Mouse (Mus musculus) adrenal gland, adult 8-10 months (tissue): ENCODE data around the gene Atxn1. TPM values are rescaled to one million over a fixed set of nuclear protein-coding genes. Genes with fewer than 3 reads are reported as not detected.

Source experiments
- DNase-seq: peaks from one replicate; pipeline ENCODE4 v3.0.0; 2022
- total RNA-seq, 4 experiments: library from RNA; stranded (reverse); gene quantifications; 2 replicates each; pipeline ENCODE4 v1.2.4; 2022

Atxn1 gene
- total RNA-seq, 4 experiments from 2014 or later = 32.0 to 59.9 (median 48.1) TPM

DNA sequence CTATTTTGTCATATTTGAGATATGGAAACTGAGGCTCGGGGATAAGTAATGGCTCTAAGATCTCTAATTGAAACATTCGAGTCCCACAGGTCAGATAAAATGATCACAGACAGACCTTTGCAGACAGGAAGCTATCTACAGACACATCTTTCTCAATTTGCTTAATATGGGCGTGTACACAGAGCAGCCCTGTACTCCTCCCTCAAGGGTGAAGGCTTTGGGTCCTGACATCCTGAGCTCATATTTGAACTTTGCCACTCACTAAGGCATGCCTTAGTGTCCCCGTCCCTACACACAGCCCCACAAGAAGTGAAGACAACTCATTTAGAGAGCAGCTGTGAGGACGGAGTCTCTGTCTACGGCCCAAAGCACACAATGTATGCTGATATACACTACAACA, 70.6 kb downstream of the Atxn1 start:
- no peak for DNase-seq

DNA sequence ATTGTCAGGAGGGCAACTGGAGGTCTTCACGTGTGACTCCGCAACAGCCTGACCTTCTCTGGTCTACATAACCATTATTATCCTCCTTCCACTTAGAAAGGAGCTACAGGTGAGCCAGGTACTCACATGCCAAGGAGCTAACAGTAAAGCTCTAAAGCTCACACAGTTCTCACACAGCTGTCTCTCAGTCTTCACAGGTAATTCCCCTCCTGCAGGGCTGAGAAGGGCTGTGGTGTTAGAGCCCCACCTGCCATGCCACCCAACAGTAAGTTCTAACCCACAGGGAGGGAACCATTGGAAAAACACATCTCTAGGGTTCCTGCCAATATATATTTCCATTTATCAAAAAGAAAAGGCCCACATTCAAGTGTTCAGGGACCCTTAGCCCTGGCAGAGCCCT, 73.7 kb downstream of the Atxn1 start:
- DNase-seq = no peak

DNA sequence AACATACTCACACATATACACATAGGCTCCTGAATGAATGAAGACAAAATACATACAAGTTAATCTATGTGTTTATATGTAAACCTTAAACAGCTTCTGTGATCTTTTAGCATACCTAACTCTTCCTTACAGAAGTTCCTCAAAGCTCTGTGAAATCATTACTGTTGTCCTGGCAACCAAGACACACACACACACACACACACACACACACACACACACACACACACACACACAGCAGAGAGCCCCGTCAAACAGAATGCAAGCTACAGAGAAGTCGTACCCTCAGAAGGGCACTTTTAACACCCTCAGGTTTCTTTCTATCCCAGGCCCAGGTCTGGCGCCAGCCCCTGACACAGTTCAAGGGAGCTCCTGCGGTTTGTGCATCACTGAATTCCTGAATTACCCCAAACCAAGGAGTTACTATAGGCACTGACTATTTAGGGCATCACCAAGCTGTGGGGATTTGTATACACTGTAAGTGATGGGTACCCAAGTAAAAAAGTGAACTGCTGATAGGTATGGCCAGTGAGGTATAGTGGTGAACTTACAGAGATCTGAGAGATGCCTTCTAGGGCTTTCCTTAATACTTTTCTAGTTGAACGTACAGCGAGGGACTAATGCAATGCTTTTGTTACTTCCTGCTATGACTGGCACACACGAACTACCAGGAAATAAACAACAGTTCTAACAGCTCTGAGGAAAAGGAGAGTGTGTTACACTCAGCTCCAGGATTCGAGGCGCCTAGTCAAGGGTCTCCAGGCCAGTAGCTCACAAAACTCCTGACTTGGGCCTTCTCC, 75.7 kb downstream of the Atxn1 start:
- no peak for DNase-seq

DNA sequence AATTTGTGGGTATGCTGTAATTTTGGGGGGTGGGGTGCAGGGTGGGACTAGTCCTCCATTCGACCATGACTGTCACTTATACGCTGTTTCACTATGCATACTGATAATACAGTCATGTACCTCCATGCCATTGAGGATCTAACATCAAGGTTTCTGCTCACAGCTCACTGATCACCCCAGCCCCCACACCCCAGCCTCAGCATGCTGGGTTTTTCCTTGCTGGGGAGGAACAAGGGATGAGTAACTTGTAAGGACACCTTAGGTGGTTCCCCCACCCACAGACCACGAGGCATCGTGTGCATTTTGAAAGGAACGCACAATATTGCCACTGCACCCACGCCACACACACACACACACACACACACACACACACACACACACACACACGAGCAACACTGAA, 79.9 kb downstream of the Atxn1 start:
- DNase-seq = no peak

DNA sequence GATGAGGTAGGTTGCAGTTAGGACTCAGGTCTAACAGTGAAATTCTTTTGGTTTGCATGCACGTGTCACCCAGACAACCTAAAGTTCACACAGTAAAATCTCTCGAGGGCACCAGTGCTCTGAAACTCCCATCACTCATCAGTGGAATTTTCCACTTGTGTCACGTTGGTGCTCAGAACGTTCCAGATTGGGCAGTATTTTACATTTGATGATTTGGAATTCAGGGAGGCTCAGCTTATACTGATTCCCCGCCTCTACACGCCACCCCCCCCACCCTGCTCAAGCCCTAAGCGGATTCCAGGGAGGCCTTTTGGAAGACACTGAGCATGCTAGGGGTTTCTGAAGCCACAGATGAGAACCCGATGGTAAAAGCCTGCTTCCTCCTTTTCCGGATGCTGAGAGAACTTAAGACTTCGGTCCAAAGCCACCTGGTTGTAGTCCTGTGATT, 81.0 kb downstream of the Atxn1 start:
- no peak for DNase-seq

DNA sequence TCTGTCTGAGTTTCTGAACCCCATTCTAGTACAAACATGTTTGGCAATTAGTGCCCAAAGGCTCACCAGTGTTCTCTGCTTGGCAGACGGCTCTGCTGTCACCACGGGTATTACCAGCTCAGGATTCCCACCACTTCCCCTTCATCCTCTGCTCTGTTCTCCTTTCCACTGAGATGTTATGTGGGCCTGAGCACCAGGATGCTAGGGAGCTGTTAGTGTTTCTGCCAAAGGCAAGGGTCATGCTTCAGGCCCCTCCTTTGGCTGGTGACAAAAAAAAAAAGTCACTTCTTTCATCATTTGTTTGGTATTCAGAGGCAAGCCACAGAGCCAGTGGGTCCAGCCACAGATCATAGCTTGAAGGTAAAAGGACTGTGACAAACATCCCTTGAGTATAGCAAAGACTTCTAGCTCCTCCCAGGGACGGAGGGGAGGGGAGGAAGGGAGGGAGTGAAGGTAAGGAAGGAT, 81.8 kb downstream of the Atxn1 start:
- DNase-seq = no peak

DNA sequence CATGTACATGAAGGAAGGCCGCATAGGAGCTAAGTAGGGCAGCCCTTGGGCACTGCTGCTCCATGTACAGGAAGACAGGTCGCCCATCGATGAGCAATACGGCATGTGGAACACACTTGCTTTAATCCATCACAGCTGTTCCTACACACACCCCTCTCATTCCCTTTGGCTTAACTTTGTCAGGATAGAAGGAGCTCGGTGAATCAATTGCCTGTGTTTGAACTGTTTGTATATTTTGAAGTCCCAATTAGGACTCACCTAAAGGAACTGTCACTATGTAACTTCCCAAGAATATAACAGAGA, 84.3 kb downstream of the Atxn1 start:
- no peak for DNase-seq

DNA sequence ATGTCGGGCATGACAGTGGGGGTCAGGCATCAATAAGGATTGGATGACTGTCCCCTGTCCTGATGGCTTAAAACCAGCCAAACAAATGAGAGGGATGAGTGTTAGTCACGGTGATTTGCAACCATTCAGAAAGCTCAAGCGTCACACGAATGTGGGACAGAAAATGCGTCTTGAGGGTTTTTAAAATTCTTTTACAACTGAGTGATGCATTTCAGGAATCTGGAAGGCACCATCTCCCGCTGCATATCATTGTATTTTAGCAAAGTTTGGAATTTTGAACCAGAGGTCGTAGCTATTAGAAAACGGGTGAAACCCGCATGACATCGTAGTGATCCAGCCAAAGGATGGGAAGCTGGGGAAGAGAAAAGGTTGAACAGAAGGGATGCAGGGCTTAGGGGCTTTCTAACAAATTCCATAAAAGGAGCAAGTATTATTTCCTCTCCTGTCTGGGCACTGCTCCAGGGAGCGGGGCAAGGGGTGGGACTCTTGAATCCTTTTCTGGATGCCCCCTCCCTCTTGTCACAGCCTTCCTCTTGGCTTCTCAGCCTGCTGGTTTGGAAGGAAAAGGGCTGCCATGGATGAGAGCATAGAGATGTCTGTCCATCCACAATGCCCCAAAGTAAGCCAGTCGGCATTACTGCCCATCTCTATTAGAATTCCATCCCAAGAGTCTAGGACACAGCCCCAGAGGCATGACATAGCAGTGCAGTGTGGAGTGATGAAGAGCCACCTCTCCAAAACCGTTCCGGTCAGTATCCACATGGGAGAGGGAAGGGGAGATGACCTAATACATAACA, 84.9 kb downstream of the Atxn1 start:
- DNase-seq = no peak

DNA sequence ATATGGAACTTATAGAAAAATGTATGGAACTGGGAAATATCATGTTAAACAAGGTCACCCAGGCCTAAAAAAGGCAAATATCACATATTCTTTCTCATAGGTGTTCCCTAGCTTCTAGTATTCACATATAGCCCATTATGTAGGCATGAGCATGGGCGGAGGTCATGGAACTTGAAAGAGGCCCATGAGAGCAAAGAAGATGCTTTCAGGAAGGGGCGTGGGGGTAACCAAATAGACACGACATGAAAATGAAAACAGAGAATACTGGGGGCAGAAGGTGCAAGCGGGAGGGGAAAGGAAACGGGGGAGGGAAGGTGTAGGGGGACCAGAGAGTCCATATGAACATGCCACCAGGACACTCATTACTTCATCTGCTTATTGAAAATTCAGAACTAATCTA, 87.9 kb downstream of the Atxn1 start:
- DNase-seq = no peak

DNA sequence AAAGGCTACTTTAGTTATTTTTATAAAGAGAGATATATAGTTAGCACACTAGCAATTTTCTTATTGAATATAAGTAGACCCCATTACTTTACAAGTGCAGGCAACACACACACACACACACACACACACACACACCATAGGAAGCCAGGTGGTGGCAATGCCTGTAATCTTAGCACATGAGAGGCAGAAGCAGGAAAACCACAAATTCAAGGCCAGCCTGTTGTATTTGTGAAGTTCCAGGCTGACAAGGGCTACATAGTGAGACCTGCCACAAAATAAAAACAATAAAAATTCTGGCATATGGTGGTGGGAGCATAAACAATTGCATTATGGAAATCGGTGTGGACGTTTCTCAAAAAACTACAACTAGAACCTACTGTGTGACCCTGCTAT, 88.4 kb downstream of the Atxn1 start:
- DNase-seq = no peak

DNA sequence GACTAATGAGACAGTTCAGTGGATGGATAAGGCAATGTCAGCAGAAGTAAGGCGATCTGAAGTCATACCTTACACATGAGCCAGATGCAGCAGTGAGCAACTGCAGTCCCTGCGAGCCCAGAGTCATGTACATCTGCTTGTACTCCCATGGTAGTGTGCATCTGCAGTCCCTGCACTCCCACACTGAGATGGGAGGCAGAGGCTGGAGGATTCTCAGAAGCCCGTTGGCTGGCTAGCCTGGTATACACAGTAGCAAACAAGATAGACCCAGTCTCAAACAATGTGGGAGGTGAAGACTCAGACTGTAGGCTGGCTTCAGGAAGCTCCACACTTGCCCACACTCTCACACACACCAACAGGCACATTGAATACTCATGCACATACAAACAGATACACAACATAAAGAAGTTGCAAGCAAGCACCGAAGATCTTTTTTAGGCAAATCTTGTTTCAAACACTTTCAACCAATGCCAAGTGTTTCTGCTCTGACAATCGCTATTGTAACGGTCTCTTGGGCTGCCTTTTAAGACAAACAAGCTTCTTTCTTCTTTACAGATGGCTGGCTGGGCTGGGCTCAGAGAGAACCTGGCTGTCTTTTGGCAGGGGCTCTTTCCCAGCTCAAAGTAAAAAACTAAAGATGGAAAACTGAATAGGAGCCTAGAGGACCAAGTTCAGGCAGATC, 89.0 kb downstream of the Atxn1 start:
- DNase-seq = no peak

DNA sequence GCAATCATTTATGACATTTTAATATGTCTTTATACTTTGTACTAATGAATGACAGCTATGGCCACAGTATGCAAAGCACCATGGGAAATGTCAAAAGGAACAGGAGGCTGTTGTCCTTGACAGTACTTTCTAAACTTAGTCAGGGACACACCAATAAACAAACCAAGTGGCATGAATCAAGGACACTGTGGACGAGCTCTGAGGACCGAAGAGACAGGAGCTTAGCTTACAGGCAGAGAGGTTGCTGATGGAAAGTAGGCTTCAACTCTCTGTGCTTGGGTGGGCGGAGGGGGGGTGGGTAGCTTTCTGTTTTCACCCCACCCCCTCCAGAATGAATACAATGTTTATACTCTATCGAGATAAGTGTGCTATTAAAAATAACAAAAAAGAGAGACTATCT, 90.6 kb downstream of the Atxn1 start:
- DNase-seq = peak; percentile 43

DNA sequence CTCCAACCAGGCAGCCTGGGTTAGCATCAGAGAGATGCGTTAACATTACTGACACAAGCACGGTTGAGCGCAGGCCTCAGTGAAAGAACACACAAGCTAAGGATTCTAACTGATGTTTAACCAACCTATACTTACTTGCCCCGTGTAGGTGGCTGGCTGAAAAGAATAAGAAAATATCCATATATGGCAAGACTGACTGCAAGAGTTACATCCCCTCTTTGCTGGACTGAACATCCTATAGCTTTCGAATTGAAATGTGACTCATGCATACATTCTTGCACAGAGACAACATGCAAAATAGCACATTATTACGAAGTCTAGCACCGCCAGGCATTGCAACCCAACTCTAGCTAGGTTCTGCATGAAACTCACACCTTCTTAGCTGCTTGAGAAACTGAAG, 91.8 kb downstream of the Atxn1 start:
- no peak for DNase-seq

DNA sequence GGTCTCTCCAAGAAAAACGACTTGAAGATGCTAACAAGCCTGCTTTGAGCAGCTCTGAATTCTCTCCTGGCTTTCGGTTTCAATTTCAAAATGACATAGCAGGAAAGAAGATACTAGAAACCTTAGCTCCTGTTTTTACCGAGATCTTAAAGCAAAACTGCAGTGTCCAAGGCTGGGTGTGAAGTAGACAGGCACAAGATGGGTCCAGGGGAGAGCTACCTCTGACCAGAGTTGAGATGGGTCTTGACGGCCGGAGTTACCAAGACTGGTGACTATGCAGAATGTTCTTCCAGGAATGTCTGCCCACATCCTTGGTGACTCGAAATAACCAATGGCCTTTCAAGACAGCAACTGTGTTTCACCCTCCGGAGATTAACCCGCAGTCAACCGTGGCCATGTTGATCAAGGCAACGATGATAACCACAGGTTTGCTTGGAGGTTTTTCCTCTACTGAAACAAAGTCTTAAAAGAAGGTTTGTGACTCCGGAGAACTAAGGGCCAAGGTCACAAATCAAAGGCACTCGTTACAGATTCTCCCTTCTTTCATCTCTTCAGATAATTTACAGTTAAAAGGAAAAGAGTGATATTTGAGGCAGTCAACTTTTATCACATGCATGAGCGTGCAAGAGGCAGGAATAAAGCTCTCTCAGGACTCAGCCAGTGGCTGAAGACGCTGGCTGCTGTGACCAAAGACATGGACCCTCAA, 92.6 kb downstream of the Atxn1 start:
- DNase-seq = peak; percentile 65

DNA sequence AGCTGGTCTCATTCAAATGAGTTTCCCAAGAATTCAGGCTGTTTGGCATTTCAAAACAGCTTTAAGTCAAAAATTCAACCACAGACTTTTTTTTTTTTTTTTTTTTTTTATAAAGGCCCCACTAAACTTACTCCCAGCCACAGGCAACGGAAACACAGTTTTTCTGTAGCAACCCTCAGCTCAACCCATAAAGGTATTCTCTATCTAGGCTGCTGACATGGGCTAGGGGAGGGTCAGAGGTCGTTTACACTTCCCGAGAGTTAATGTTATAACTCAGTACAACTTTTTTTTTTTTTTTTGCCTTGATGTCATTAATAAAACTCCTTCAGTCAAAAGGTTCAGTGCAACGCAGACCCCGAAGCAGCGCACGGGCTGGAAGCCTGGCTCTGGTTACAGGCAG, 93.3 kb downstream of the Atxn1 start:
- no peak for DNase-seq

DNA sequence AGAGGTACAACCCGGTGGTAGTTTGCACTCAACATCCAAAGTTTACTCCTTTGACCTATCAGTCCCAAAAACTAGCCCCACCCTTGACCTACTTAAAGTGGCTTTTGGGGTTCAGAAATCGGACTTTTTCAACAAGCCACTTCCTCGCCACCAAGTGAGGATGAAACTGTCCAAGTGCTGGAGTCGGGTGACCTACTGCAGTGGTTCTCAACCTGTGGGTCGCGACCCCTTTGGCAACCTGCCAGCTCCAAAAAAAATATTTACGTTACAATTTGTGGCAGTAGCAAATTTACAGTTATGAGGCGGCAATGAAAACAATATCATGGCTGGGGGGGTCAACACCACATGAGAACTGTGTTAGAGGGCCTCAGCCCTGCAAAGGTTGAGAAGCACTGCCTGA, 95.9 kb downstream of the Atxn1 start:
- DNase-seq = no peak

DNA sequence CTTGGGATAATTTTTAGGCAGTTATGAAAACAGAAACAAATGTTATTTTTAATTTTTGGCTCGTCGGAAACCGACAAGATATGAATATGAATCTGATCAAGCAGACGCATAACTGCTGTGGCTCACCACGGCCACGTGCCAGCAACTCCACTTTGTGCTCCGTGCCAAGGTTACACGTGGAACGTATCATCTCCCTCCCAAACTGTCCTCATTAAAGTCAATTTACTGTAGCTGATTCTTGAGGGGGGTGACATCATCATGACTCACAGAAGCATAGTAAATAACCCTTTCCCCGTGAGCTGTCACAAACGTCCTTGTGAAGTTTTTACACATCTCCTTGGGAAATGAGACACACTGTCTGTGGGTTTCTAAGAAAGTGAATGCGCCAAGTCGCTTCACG, 97.5 kb downstream of the Atxn1 start:
- peak; percentile 89 for DNase-seq

DNA sequence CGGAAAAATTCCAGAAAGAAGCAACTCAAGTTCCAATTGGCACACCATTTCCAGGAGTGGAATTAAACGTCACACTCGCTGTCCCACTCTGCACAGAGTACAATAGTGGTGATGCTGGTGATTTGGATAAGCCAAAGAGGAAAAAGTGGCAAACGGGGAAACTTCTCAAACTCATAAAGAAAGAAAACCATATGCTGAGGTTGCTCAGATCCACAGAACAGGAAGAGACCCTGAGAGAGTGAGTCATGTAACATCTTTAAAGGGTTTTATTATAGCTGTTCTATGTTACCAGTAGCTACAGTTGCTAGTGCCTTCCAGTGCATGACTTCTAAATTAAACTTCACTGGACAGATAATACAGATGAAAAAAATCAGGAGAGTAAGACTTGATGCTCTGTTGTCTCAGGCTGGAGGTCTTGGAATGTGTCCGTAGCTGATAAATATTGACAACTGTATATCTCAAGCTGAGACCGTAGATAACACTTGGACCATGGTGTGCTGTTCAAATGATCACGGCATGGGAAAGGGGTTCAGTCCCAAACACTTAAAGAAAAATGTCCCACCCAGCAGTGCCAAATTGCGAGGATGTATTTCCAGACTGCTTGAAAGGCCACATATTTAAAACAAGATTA, 98.1 kb downstream of the Atxn1 start:
- DNase-seq = no peak

DNA sequence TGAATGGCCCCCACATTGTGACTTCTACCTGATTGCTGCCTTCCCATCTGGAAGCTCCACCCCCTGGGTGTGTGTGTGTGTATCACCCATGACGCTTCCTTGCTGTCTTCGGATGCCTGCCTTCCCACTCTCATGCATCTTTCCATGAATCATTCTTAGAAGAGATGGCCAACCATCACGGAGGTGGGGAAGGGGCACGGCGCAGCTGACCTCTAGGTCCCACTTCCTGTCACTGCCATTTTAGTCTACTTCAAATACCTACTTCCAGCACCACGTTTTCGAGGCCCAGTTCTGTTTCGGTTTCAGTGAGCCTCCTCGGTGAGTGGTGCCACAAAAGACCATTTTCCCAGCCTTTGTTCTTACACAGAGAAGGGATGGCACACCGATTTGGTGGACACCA, 99.2 kb downstream of the Atxn1 start:
- DNase-seq = no peak

DNA sequence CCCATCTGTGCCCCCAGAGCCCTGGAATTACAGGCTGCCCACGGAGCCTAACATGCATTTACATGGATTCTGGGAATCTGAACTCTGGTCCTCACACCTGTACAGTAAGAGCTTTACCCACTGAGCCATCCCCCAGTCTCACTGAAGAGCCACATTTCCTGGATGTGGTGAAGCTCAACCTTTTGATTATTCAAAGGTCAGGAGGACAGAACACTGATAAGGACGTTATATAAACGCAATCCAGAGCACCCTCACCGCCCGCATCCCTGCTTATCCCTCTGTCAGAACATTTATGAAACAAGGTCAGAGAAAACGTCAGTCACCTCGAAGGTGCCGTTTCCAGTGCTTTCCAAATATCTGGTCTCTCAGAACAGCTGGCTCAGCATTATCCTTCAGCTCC, 101.0 kb downstream of the Atxn1 start:
- DNase-seq = peak; percentile 33

DNA sequence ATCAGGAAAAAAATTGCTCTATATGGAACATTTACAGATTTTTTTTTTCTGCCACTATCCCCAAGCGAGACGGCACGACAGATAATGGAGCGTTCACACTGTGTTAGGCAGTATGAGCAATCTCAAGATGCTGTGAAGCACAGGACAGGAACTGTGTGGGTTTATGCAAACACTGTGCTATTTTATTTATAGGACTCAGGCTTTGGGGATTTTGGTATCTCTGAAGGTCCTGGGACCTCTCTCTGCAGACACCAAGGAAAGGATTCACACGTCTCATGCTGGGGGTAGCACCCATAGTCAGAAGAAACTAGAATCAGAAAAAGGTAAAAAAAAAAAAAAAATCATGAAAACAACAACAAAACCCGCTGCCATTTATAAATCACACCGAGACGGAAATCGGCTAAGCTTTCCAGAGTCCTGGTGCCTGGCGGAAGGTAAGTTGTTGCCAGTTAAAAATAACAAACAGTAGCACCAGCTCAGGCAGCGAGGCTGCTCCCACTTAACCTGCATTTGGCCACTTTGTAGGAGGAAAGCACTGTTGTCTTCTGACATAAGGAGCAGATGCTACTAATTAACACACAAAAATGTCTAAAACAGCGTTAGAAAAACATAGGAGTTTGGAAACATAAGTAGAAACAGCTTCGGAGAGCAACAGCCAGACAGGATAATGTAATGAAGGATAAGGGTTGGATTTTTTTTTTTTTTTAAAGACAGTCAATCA, 102.8 kb downstream of the Atxn1 start:
- DNase-seq = no peak
